Mouse (Mus musculus): Measurements from ENCODE around the gene Gm382.

Gm382 gene

GRCm38 (mm10) chrX:127039672-127040071 is at the start of gene Gm382:
Gm382 (plus strand) TSS chrX:127039972.
- no peak for DNase-seq (ENCODE audit: extremely low spot score, low spot score)

GRCm38 (mm10) chrX:127070179-127070578 is 30.4 kb downstream of the Gm382 start:
- no peak for DNase-seq (ENCODE audit: extremely low spot score, low spot score)

- DNase-seq (ENCODE audit: extremely low spot score, low spot score) = no peak
Measured at GRCm38 (mm10) chrX:127091282-127091681, 51.5 kb downstream of the Gm382 start.

- DNase-seq (ENCODE audit: extremely low spot score, low spot score) = no peak
Measured at GRCm38 (mm10) chrX:127093036-127093435, 53.3 kb downstream of the Gm382 start.

GRCm38 (mm10) chrX:127093961-127094360 is 54.2 kb downstream of the Gm382 start:
- no peak for DNase-seq (ENCODE audit: extremely low spot score, low spot score)

GRCm38 (mm10) chrX:127104341-127104740 is 64.6 kb downstream of the Gm382 start:
- no peak for DNase-seq (ENCODE audit: extremely low spot score, low spot score)
